Mouse (Mus musculus) megakaryocyte, adult 5-6 weeks (primary cell): ENCODE measurements at regions not wholly inside any gene's neighbourhood (a gene's known extent, or its start where the extent isn't known, plus 50 kb on each side); places are given as distances from the start of the nearest gene placed in this dataset.
A peak's percentile ranks its signal among the peaks of the same experiment; 100 is the strongest.
"Not testable (repeated sequence)": the region's sequence is repeated elsewhere in the genome, so short reads cannot be mapped to it uniquely, and the experiment has no call there.

Source experiments
- ATAC-seq: 2 replicates; pipeline ENCODE4 v1.8.0; 2016; ENCODE audit warnings: mild to moderate bottlenecking, inconsistent platforms; ENCODE audit not compliant: poor library complexity, severe bottlenecking

- peak; percentile 41 for ATAC-seq
Measured at GRCm38 (mm10) chr10:96407846-96408245, 209.0 kb upstream of the Btg1 start.

- ATAC-seq: 0 out of 2 replicates have a peak, but pooled peaks have one; percentile 23
Measured at GRCm38 (mm10) chr10:96408250-96408649, 208.6 kb upstream of the Btg1 start.

- ATAC-seq: no peak
Measured at GRCm38 (mm10) chr10:96410028-96410427, 206.8 kb upstream of the Btg1 start.

- no peak for ATAC-seq
Measured at GRCm38 (mm10) chr10:96414807-96415206, 202.0 kb upstream of the Btg1 start.

GRCm38 (mm10) chr10:96421506-96421905 lies 195.3 kb upstream of the Btg1 start:
- not testable (repeated sequence) for ATAC-seq

- ATAC-seq: no peak
Measured at GRCm38 (mm10) chr10:96427407-96427806, 189.4 kb upstream of the Btg1 start.

GRCm38 (mm10) chr10:96430142-96430541 lies 186.7 kb upstream of the Btg1 start:
- ATAC-seq: peak; percentile 75

GRCm38 (mm10) chr10:96435109-96435508 lies 181.7 kb upstream of the Btg1 start:
- peak; percentile 60 for ATAC-seq

GRCm38 (mm10) chr10:96438398-96439103 lies 178.3 kb upstream of the Btg1 start:
- ATAC-seq: peak; percentile 41

GRCm38 (mm10) chr10:96442165-96442564 lies 174.6 kb upstream of the Btg1 start:
- no peak for ATAC-seq

- peak; percentile 64 for ATAC-seq
Measured at GRCm38 (mm10) chr10:96450266-96450665, 166.5 kb upstream of the Btg1 start.

GRCm38 (mm10) chr10:96454857-96455256 lies 161.9 kb upstream of the Btg1 start:
- ATAC-seq: no peak

GRCm38 (mm10) chr10:96458551-96458950 lies 158.3 kb upstream of the Btg1 start:
- ATAC-seq: no peak

- ATAC-seq: no peak
Measured at GRCm38 (mm10) chr10:96459186-96459585, 157.6 kb upstream of the Btg1 start.

- ATAC-seq: no peak
Measured at GRCm38 (mm10) chr10:96460151-96460550, 156.7 kb upstream of the Btg1 start.

GRCm38 (mm10) chr10:96460617-96461338 lies 156.0 kb upstream of the Btg1 start:
- no peak for ATAC-seq

- peak; percentile 94 for ATAC-seq
Measured at GRCm38 (mm10) chr10:96465967-96466366, 150.8 kb upstream of the Btg1 start.

- ATAC-seq: 0 out of 2 replicates have a peak, but pooled peaks have one; percentile 11
Measured at GRCm38 (mm10) chr10:96466845-96467244, 150.0 kb upstream of the Btg1 start.

- no peak for ATAC-seq
Measured at GRCm38 (mm10) chr10:96467661-96468060, 149.1 kb upstream of the Btg1 start.

- peak; percentile 71 for ATAC-seq
Measured at GRCm38 (mm10) chr10:96471523-96471922, 145.3 kb upstream of the Btg1 start.

GRCm38 (mm10) chr10:96479350-96479749 lies 137.5 kb upstream of the Btg1 start:
- no peak for ATAC-seq

- no peak for ATAC-seq
Measured at GRCm38 (mm10) chr10:96479786-96480185, 137.0 kb upstream of the Btg1 start.
